Mouse (Mus musculus): Measurements from ENCODE around the gene Rcsd1.

GRCm38 (mm10) chr1:165643735-165644134 lies 65.8 kb downstream of the Rcsd1 start:
- TF ChIP-seq POLR2AphosphoS2 (IDR thresholded peaks at IDR 0.05; ENCODE audit: insufficient read length, low read depth): no peak
- TF ChIP-seq USF1 (IDR thresholded peaks at IDR 0.05; ENCODE audit: low read depth): no peak
- TF ChIP-seq POLR2A (IDR thresholded peaks at IDR 0.05; ENCODE audit: insufficient read length, low read depth): no peak
- no peak for TF ChIP-seq TCF3 (IDR thresholded peaks at IDR 0.05; ENCODE audit: insufficient read length, low read depth)
- TF ChIP-seq MAX (IDR thresholded peaks at IDR 0.05; ENCODE audit: low read depth): no peak
- no peak for TF ChIP-seq REST (IDR thresholded peaks at IDR 0.05; ENCODE audit: insufficient read depth, insufficient read length)
- TF ChIP-seq CEBPB (IDR thresholded peaks at IDR 0.05; ENCODE audit: insufficient read depth, poor library complexity, severe bottlenecking): 0 out of 2 replicates have a peak, but pooled peaks have one; percentile 23
- no peak for TF ChIP-seq TCF12 (IDR thresholded peaks at IDR 0.05; ENCODE audit: insufficient read depth, poor library complexity, severe bottlenecking)
- TF ChIP-seq MYOG (IDR thresholded peaks at IDR 0.05; ENCODE audit: control insufficient read depth in 1 of 3, insufficient read depth in 1 of 3, insufficient read length in 2 of 3, low read depth in 2 of 3): no peak

Data from myocyte (in vitro differentiated cells).